Mouse (Mus musculus) liver, postnatal 0 days (tissue): Measurements from ENCODE around the gene Rnf7. TPM values are rescaled to one million over a fixed set of nuclear protein-coding genes. Genes with fewer than 3 reads are reported as not detected.
"Not testable (repeated sequence)": the region's sequence is repeated elsewhere in the genome, so short reads cannot be mapped to it uniquely, and the experiment has no call there.

Experiments used
- ATAC-seq: fragments of 200-750 bp; cut with Nextera tagmentation; 2 replicates; pipeline ENCODE4 v1.8.0; 2017; ENCODE audit warnings: mild to moderate bottlenecking, moderate library complexity
- DNase-seq: peaks from one replicate; pipeline ENCODE4 v3.0.0-alpha.2; 2016
- H3K27ac ChIP-seq: fragments of 300-500 bp; sonication (generic); 2 replicates; pipeline ENCODE4 v1.5.1; 2014; ENCODE audit warnings: antibody characterized with exemption, moderate library complexity, mild to moderate bottlenecking, low read depth
- H3K27me3 ChIP-seq: fragments of 300-500 bp; sonication (generic); 2 replicates; pipeline ENCODE4 v1.6.1; 2014; ENCODE audit warnings: low read length, control low read depth, mixed read lengths; ENCODE audit not compliant: insufficient read depth
- H3K36me3 ChIP-seq: fragments of 300-500 bp; sonication (generic); replicated peaks from 2 replicates; pipeline ENCODE4 v1.6.1; 2014; ENCODE audit warnings: mild to moderate bottlenecking, control low read depth, low read length, moderate library complexity, mixed read lengths; ENCODE audit not compliant: insufficient read depth
- H3K4me1 ChIP-seq: fragments of 300-500 bp; sonication (generic); 2 replicates; pipeline ENCODE4 v1.6.1; 2014; ENCODE audit warnings: antibody characterized with exemption, mild to moderate bottlenecking, control low read depth; ENCODE audit not compliant: insufficient read depth
- H3K4me2 ChIP-seq: fragments of 300-500 bp; sonication (generic); 2 replicates; pipeline ENCODE4 v1.6.1; 2014; ENCODE audit warnings: low read depth, mild to moderate bottlenecking, low read length, moderate library complexity, mixed read lengths
- H3K4me3 ChIP-seq: fragments of 300-500 bp; sonication (generic); 2 replicates; pipeline ENCODE4 v1.5.1; 2014; ENCODE audit warnings: low read depth, low read length
- H3K9ac ChIP-seq: fragments of 300-500 bp; sonication (generic); replicated peaks from 2 replicates; pipeline ENCODE4 v1.6.1; 2014; ENCODE audit warnings: mild to moderate bottlenecking, moderate library complexity
- H3K9me3 ChIP-seq: fragments of 300-500 bp; sonication (generic); 2 replicates; pipeline ENCODE4 v1.6.1; 2016; ENCODE audit warnings: mild to moderate bottlenecking, control low read depth, low read length, mixed read lengths
- CTCF ChIP-seq: sonication (generic); IDR thresholded peaks from 2 replicates; pipeline ENCODE4 v1.5.1; 2016; ENCODE audit warnings: antibody characterized with exemption, low read depth
- EP300 ChIP-seq: IDR thresholded peaks from 2 replicates; pipeline ENCODE4 v1.6.1; 2016; ENCODE audit warnings: antibody characterized with exemption, low read depth, mild to moderate bottlenecking
- WGBS: fragments of 180-500 bp; shearing (Covaris S2); extraction: QIAGEN DNeasy Blood & Tissue Kit; methylation state at CpG from one replicate; pipeline ENCODE4 v1.1.7; 2014; ENCODE audit not compliant: insufficient replicate concordance; 5-methylcytosine and 5-hydroxymethylcytosine counted together
- polyA plus RNA-seq: library from polyadenylated mRNA; unstranded; fragments of >200 nt; fragmentation: Nextera tagmentation; extraction: Ambion mirVana; gene quantifications from 2 replicates; pipeline ENCODE4 v1.2.1, GENCODE M21; 2015

Rnf7 gene
- 58.6 and 62.4 TPM in 2 replicates for polyA plus RNA-seq

DNA sequence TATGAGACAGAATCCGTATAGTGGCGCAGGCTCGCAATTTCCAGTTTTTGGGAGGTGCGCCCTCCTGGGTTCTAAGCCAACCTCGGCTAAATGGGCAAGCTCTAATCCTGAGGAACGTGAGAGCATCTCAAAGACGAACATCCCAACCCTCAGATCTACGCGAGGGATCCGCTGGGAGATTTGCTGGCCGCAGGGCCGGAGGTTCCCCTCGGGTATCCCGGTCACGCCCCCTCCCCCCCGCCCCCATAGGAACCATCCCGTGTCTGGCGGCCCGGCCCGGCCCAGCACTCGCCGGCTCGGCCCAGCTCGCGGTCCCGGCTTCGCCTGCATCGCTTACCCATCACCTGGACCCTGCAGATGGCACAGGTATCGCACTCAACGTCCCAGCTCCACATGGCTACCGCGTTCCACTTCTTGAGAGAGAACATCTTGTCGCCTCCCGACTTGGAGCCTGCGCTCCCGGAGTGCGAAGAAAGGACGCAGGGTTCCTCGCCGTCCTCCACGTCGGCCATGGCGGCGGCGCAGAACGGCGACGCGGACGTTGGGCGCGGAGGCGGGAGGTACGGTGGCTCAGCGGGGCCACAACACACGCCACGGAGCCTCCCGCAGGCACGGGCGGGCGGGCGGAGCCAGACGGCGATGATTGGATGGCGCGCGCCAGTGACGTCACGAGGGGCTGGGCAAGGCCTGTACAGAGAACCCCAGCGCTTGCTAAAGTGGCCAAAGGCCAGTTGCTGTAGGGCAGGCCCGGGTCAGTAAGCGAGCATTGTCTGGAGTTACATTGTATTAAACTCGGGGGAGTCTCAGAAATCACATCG is at the start of gene Rnf7:
Gene Rnf7, minus strand, starts transcription at position 605 of the 818 bp plus-strand sequence.
- Histone ChIP-seq H3K4me3 (peak within 1 kb of the TSS; percentile 88), H3K36me3 (no peaks in the 10 kb centered on the region), H3K27me3 (no peaks in the 10 kb centered on the region), H3K27ac (peak within 1 kb of the TSS; percentile 74), H3K4me2 (peak within 1 kb of the TSS; percentile 78), H3K4me1 (peaks cover 12% of the 10 kb centered on the region), H3K9me3 (no peaks in the 10 kb centered on the region), H3K9ac (peak within 1 kb of the TSS; percentile 82)
- peak; percentile 99 for DNase-seq
- peak; percentile 100 for ATAC-seq
- TF ChIP-seq EP300 (no peak), CTCF (no peak)
- WGBS = under 1% methylated on average over 74 of the region's 74 CpGs

DNA sequence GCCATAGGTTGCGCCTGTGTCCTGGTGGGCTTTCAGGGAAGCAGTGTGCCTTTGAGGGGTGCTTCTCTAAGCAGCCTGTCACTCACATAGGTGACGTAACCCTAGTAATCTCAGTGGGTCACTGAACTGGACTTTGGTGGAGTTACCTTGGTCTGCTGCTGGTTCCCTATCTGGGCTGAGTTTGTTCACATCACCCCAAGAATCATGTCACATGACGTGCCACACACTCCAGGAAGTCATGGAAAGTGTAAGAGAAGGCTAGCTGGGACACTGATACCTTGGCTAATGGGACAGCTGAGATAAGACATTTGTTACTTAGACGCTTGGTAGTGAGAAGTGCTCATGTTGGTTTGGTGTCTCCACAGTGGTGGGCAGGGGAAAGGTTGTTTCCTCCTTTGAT is 47.5 kb upstream of the Rnf7 start:
- H3K9me3 ChIP-seq = no peaks in the 10 kb centered on the region
- WGBS = 54% methylated on average over 4 of the region's 4 CpGs
- no peaks in the 10 kb centered on the region for H3K27me3 ChIP-seq
- no peak overlapping the region for H3K4me2 ChIP-seq
- no peaks in the 10 kb centered on the region for H3K36me3 ChIP-seq
- no peak overlapping the region for H3K4me3 ChIP-seq
- no peak overlapping the region for H3K27ac ChIP-seq
- ATAC-seq (no peak), DNase-seq (no peak)
- H3K4me1 ChIP-seq = no peaks in the 10 kb centered on the region
- no peak overlapping the region for H3K9ac ChIP-seq
- TF ChIP-seq CTCF = no peak
- no peak for TF ChIP-seq EP300

DNA sequence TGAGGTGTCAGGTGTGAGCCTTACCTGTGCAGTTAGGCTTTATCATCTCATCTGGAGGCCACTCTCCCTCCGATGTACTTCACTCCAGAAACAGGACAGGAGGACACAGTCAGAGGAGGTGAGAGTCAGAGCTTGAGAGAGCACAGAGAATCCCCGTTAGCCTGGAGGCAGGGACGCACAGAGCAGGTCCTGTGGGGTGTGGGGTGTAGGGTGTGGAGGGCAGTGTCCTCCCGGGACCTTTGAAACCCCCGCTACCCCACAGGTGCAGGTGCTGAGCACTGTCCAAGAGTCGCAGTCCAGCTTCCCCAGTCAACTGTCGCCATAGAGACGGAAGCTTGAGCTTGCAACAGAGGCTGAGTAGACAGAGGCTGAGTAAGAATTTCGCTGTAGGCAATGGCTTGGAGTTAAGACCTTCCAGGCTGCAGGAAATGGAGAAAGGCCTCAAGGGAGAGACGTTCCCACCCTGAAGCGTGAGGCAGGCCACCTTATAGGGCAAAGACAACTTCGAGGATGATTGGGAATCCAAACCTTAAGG is 46.6 kb upstream of the Rnf7 start, which contains the start of gene Gm28729:
Gene Gm28729, minus strand, starts transcription at position 293 of the 535 bp plus-strand sequence.
- no peak within 1 kb of the TSS for H3K4me2 ChIP-seq
- H3K4me1 ChIP-seq = no peaks in the 10 kb centered on the region
- no peak within 1 kb of the TSS for H3K27ac ChIP-seq
- H3K4me3 ChIP-seq = no peak within 1 kb of the TSS
- ATAC-seq (0 out of 2 replicates have a peak, but pooled peaks have one; percentile 21), DNase-seq (no peak)
- 39% methylated on average over 12 of the region's 12 CpGs for WGBS
- H3K9ac ChIP-seq = no peak within 1 kb of the TSS
- no peaks in the 10 kb centered on the region for H3K9me3 ChIP-seq
- no peaks in the 10 kb centered on the region for H3K36me3 ChIP-seq
- no peaks in the 10 kb centered on the region for H3K27me3 ChIP-seq
- TF ChIP-seq EP300 (no peak), CTCF (no peak)

DNA sequence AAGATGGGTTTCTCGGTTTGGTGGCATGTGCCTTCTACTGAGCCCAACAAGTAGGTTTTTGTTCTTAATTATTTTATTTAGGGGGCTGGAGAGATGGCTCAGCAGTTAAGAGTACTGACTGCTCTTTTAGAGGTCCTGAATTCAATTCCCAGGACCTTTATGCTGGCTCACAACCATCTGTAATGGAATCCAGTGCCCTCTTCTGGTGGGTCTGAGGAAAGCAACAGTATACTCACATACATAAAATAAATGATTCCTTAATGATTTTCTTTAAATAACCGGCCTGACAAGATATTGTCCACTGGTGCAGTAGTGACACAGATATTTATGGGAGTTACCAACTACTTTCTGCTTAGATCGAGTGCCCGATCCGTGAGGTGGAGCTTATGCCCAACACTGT is 44.7 kb upstream of the Rnf7 start:
- TF ChIP-seq EP300 (no peak), CTCF (peak; percentile 36; the same call in 1 of the 2 replicates)
- no peak for ATAC-seq
- 87% methylated on average over 5 of the region's 5 CpGs for WGBS

DNA sequence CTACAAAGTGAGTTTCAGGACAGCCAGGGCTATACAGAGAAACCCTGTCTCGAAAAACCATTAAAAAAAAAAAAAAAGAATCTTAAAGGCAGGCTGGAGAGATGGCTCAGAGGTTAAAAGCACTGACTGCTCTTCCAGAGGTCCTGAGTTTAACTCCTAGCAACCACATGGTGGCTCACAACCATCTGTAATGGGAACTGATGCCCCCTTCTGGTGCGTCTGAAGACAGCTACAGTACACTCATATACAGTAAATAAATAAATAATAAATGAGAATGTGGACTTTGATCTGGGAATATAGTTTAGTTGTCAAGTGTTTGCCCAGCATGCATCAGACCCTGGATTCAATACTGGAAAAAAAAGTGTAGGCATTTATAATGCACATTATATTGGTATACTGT is 43.1 kb upstream of the Rnf7 start:
- H3K4me1 ChIP-seq, H3K9ac ChIP-seq, H3K36me3 ChIP-seq, DNase-seq, H3K27ac ChIP-seq, H3K27me3 ChIP-seq, H3K4me3 ChIP-seq, H3K9me3 ChIP-seq, ATAC-seq, H3K4me2 ChIP-seq: not testable (repeated sequence)
- 68% methylated on average over 2 of the region's 2 CpGs for WGBS
- TF ChIP-seq CTCF = peak; percentile 41

More for the DNA sequence above, 44.7 kb upstream of the Rnf7 start:
- H3K27ac ChIP-seq = no peak overlapping the region
- no peaks in the 10 kb centered on the region for H3K9me3 ChIP-seq
- no peak overlapping the region for H3K9ac ChIP-seq
- H3K27me3 ChIP-seq = no peaks in the 10 kb centered on the region
- no peak for DNase-seq
- no peaks in the 10 kb centered on the region for H3K4me1 ChIP-seq
- H3K4me2 ChIP-seq = no peak overlapping the region
- H3K36me3 ChIP-seq = no peaks in the 10 kb centered on the region
- no peak overlapping the region for H3K4me3 ChIP-seq

DNA sequence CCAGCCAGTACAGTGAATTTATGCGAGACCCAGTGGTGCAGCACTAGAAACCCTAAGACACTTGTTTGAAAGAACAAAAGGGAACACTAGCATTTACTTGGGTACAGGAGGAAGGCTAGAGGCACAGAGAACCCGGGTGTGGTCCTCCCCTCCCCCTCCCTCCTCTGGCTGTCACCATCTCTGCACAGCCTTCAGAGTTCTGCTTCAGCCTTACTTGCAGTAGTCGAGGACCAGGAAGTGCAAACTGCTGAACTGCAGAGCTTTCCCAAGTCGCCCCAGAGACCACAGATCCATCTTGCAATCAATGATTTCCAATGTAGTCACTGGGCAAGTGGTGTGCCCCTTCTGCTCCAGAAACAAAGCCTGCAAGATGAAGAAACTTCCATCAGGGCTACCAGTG is 39.0 kb upstream of the Rnf7 start:
- peak; percentile 45; the same call in 1 of the 2 replicates for ATAC-seq
- DNase-seq = peak; percentile 48
- WGBS = 20% methylated on average over 4 of the region's 4 CpGs
- H3K27ac ChIP-seq = no peak overlapping the region
- H3K4me3 ChIP-seq = no peak overlapping the region
- no peaks in the 10 kb centered on the region for H3K9me3 ChIP-seq
- no peaks in the 10 kb centered on the region for H3K36me3 ChIP-seq
- no peaks in the 10 kb centered on the region for H3K4me1 ChIP-seq
- TF ChIP-seq EP300 (no peak), CTCF (no peak)
- no peaks in the 10 kb centered on the region for H3K27me3 ChIP-seq
- no peak overlapping the region for H3K9ac ChIP-seq
- H3K4me2 ChIP-seq = no peak overlapping the region
